Mouse (Mus musculus): ENCODE measurements around the gene B9d1.

Gene B9d1

DNA sequence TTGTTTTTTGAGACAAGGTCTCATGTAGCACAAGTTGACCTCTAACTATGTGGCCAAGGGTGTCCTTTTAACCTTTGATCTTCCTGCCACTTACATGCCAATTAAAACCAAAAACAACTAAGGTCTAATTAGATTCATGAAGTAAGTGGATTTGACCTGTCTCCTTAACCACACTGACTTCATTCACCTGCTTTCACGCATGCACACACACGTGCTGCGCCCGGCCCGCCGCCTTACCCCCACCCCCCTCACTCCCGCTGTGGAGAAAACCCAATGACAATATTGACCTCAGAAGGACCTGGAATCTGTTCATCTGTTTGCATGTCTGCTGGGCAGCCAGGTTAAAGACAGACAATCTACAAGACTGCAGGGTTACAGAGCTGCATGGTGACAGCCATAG lies 35.7 kb downstream of the B9d1 start:
- no peak for DNase-seq (ENCODE audit: low spot score in 2 of 2)

DNA sequence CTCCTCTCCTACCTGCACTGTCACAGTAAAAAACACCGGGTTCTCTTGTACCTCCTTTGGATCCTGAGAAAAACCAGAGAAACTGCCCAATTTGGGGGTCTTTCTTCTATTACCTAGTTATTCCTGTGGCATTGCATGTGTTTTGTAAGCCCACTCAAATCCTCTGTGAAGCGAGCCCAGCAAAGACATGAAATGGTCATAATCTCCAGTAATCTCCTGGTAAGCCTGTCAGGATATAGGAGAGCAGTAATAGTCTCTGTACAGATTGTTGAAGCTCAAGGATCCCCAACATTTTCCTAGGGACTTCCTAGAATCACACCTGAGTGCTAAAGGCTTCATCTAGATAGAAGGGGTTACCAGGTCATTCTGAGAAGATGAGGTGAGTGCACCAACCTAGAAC lies 36.2 kb downstream of the B9d1 start:
- DNase-seq (ENCODE audit: low spot score in 2 of 2), result no peak

DNA sequence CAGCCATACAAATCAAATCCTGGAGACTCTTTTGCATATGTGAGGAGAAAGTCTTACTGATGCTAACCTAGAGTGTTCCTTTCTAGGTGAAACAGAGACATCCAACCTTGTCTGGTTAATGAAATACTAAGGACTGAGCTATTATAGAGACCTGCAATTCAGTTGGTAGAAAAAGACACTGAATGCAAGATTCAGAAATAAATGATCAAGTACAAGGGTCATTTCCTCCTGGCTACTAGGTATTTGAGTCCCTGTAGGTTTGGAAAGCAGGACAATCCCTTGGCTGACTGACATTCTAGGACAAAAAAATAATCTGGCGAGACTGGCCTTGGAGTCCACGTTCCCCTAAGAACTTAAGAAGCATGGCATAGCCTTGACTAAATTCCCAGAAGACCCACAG lies 40.6 kb downstream of the B9d1 start:
- no peak for DNase-seq (ENCODE audit: low spot score in 2 of 2)

DNA sequence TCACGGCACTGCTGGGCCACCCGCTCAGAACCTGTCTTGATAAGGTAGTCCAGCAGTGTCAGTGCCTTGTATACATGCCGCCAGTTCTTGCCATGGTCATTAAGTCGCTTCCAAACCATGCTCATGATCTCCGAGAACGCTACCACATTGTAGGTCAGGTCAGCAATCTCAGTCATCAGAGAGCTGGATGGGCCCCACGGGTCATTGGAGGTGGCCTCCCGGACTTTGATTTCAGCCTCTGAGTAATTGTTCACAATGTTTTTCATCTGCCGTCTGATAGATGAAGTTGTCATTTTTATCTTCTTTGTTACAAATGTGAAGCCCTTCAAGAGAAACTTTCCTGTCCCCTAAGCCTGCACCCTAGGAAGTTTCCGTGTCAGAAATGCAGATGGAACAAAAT lies 41.5 kb downstream of the B9d1 start:
- no peak for DNase-seq (ENCODE audit: low spot score in 2 of 2)

DNA sequence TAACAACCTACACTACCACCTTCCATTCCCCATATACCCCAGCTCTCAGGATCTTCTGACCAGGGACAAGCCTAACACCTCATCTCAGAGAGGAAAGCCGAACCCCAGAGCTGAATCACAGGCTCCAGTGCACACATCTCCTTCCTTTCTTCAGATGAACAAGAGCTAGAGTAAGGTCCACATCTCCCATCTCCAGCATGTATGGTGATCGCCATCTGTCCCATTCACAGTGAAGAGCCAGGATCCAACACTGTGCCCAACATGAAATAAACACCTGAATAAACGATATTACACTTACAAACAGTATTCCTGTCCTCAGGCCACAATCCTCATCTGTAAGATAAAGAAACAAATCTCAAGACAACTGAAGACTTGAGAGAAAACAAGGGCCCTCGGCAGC lies 42.8 kb downstream of the B9d1 start:
- DNase-seq (ENCODE audit: low spot score in 2 of 2), result no peak

DNA sequence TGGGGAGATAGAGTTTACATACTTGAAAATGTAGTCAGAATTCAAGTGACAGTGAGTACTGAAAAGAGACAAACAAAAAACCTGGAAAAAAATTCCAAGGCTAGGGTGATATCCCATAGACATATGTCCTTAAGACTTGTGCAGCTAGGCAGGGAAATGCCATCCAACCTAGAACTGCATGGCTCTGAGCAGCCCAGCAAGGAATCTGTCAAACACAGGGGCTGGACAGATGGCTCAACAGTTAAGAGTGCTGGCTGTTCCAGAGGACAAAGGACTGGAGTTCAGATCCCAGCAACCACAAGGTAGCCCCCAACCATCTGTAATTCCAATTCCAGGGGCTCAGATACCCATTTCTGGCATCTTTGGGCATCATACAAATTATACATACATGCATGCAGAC lies 45.7 kb downstream of the B9d1 start:
- DNase-seq (ENCODE audit: low spot score in 2 of 2), result no peak

DNA sequence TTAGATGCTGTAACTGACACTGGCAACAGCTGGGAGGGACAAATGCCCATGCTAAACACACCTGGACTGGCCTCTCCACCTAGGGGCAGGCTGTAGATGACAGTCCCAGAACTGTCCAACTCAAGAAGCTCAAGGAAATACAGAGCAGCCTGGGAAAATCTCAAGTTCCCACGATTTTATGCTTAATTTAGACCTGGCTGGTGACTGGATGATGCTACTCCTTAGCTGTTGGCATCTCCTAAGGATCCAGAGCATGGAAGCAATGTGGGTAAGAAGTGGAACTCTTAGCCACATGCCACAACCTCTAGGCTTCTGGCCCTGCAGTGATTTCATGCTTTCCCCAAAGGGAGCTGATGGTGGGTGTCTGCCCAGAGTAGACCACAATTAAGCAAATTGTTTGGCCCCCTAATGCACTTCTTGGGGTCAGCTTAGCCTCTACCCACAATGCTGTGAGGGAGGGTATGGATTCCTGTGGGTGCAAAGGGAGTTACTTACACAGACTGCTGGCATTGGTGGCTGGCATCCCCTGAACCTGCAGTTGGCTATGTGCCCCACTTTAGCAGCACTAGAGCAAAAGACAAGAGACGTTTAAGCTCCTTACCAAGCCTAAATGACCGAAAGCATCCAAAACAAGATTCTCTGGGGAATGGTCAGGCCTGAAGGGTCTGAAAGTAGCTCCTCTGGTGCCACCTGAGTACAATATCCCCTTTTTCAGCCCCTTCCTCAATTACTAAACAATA lies 48.2 kb downstream of the B9d1 start:
- DNase-seq (ENCODE audit: low spot score in 2 of 2), result no peak

DNA sequence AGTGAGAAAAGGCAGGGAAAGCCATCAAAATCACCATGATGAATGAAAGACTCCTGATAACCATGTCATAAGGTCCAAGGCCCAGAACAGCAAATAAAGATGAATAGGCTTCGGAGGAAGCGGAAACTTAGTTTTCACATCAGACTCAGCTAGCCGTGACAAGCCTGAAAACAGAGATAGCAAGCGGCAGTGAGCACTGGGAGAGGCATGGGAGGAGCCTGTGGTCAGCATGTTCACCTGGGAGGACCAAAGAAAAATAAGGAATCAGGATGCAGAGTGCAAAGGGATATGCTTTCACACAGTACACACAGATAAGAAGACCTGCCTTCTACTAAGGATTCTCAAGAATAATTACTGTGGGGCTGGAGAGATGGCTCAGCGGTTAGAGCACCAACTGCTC lies 54.6 kb downstream of the B9d1 start:
- no peak for DNase-seq (ENCODE audit: low spot score in 2 of 2)

DNA sequence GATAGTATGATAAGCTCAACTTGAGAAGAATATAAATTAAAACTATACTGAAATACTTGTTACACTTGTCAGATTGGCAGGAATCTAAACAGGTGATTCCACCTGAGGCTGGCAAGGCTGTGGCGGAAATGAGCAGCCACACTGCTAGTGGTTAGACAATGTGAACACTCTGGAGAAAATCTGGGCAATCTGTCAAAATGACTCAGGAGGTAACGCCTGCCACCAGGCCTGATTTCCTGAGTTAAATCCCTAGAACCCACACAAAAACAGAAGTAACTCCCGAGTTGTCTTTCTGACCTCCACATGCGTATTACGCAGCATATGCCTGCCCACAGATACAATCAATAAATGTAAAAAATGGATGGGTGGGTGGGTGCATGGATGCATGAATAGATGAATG lies 57.5 kb downstream of the B9d1 start:
- DNase-seq (ENCODE audit: low spot score in 2 of 2), result no peak
